Mouse (Mus musculus): ENCODE data around the gene Tbc1d2.

DNA sequence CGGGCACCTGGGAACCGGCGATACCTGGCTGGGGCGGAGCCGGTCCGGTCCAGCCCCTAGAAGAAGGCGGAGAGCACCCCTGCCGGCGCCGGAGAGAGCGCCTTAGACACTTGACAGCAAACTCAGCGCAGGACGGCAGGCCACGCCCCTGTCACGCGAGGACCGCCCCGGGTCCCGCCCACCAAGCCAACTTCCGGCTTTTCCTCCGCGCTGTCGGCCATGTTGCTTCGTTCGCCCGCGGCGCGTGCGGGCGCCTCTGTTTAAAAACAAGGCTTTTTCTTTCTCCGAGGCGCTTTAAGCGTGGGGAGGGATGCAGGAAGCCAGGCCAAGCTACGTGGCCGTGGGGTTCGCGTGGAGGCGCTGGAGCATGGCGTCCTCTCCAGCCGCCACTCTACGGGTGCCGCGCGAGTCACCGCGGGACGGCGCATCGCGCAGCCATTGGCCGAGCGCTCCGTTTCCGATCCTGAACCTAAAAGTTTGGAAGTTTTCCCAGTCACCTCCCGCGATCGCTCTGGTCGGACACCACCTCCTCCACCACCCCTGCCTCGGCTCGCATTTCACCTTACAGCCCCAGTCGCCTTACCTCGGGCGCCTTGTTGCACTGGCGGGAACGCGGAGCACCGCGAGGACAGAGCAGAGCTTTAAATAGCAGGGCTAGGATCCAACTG is at the start of gene Tbc1d2:
- TF ChIP-seq CTCF (IDR thresholded peaks at IDR 0.05; ENCODE audit: borderline replicate concordance, insufficient read depth, low read depth, low read length) (0 out of 2 replicates have a peak, but pooled peaks have one; percentile 36), POLR2A (IDR thresholded peaks at IDR 0.05; ENCODE audit: borderline replicate concordance, insufficient read depth, low read length) (peak; percentile 66; the same call in 1 of the 2 replicates)
